Mouse (Mus musculus) heart, embryonic 11.5 days (tissue): ENCODE measurements around the gene 1600012H06Rik. TPM values are rescaled to one million over a fixed set of nuclear protein-coding genes. Genes with fewer than 3 reads are reported as not detected.
"Not testable (repeated sequence)": the region's sequence is repeated elsewhere in the genome, so short reads cannot be mapped to it uniquely, and the experiment has no call there.

Experiments
- ATAC-seq: fragments of 200-750 bp; cut with Nextera tagmentation; replicated peaks from 2 replicates; pipeline ENCODE4 v1.8.0; 2017; ENCODE audit warnings: moderate library complexity; ENCODE audit not compliant: insufficient number of reproducible peaks, low FRiP score, low TSS enrichment
- H3K27ac ChIP-seq: fragments of 300-500 bp; sonication (generic); 2 replicates; pipeline ENCODE4 v1.5.1; 2014; ENCODE audit warnings: mild to moderate bottlenecking, low read depth, low read length
- H3K27me3 ChIP-seq: fragments of 300-500 bp; sonication (generic); 2 replicates; pipeline ENCODE4 v1.6.1; 2014; ENCODE audit warnings: mild to moderate bottlenecking, low read length, mixed read lengths; ENCODE audit not compliant: control insufficient read depth, insufficient read depth
- H3K36me3 ChIP-seq: fragments of 300-500 bp; sonication (generic); 2 replicates; pipeline ENCODE4 v1.6.1; 2014; ENCODE audit warnings: mild to moderate bottlenecking, low read length, moderate library complexity, mixed read lengths; ENCODE audit not compliant: control insufficient read depth, insufficient read depth
- H3K4me1 ChIP-seq: fragments of 300-500 bp; sonication (generic); 2 replicates; pipeline ENCODE4 v1.6.1; 2014; ENCODE audit warnings: low read length; ENCODE audit not compliant: control insufficient read depth, insufficient read depth
- H3K4me2 ChIP-seq: fragments of 300-500 bp; sonication (generic); 2 replicates; pipeline ENCODE4 v1.6.1; 2014; ENCODE audit warnings: mild to moderate bottlenecking, moderate library complexity
- H3K4me3 ChIP-seq: fragments of 300-500 bp; sonication (generic); 2 replicates; pipeline ENCODE4 v1.5.1; 2014; ENCODE audit warnings: low read depth, low read length
- H3K9ac ChIP-seq: fragments of 300-500 bp; sonication (generic); 2 replicates; pipeline ENCODE4 v1.6.1; 2014; ENCODE audit warnings: mild to moderate bottlenecking, low read depth, low read length, moderate library complexity
- H3K9me3 ChIP-seq: fragments of 300-500 bp; sonication (generic); replicated peaks from 2 replicates; pipeline ENCODE4 v1.6.1; 2016; ENCODE audit warnings: low read length; ENCODE audit not compliant: control insufficient read depth
- WGBS: fragments of 180-500 bp; shearing (Covaris S2); extraction: QIAGEN DNeasy Blood & Tissue Kit; methylation state at CpG from one replicate; pipeline ENCODE4 v1.1.7; 2014; ENCODE audit not compliant: insufficient replicate concordance; 5-methylcytosine and 5-hydroxymethylcytosine counted together
- polyA plus RNA-seq: library from polyadenylated mRNA; unstranded; fragments of >200 nt; fragmentation: Nextera tagmentation; extraction: Ambion mirVana; gene quantifications from 2 replicates; pipeline ENCODE4 v1.2.1, GENCODE M21; 2014

Gene 1600012H06Rik
- polyA plus RNA-seq, 1 experiment from 2014 or later, result 33.2 TPM

GRCm38 (mm10) chr17:14978362-14979038, 35.5 kb downstream of the 1600012H06Rik start, which contains the start of the genes 9030025P20Rik and Gm3417:
Gene 9030025P20Rik (plus strand): TSS chr17:14978468.
Gene Gm3417 (minus strand): TSS chr17:14978790.
- H3K4me3 ChIP-seq, H3K9me3 ChIP-seq, H3K9ac ChIP-seq, H3K36me3 ChIP-seq, H3K4me1 ChIP-seq, H3K27ac ChIP-seq, H3K27me3 ChIP-seq, H3K4me2 ChIP-seq: not testable (repeated sequence)
- ATAC-seq, result peak; percentile 97
- WGBS, result no CpG with 5 or more reads among the region's 60 CpGs

GRCm38 (mm10) chr17:14990116-14990702, 47.2 kb downstream of the 1600012H06Rik start:
- H3K4me3 ChIP-seq, H3K27me3 ChIP-seq, H3K4me2 ChIP-seq, ATAC-seq, H3K4me1 ChIP-seq, H3K9me3 ChIP-seq, H3K27ac ChIP-seq, H3K9ac ChIP-seq, H3K36me3 ChIP-seq: not testable (repeated sequence)
- WGBS, result 80% methylated on average over 4 of the region's 5 CpGs

GRCm38 (mm10) chr17:14992522-14993138, 49.6 kb downstream of the 1600012H06Rik start:
- H3K9ac ChIP-seq, H3K36me3 ChIP-seq, H3K27ac ChIP-seq, H3K9me3 ChIP-seq, H3K4me1 ChIP-seq, H3K4me3 ChIP-seq, H3K27me3 ChIP-seq, H3K4me2 ChIP-seq: not testable (repeated sequence)
- WGBS, result no CpG with 5 or more reads among the region's 98 CpGs
- ATAC-seq, result peak; percentile 84

DNA sequence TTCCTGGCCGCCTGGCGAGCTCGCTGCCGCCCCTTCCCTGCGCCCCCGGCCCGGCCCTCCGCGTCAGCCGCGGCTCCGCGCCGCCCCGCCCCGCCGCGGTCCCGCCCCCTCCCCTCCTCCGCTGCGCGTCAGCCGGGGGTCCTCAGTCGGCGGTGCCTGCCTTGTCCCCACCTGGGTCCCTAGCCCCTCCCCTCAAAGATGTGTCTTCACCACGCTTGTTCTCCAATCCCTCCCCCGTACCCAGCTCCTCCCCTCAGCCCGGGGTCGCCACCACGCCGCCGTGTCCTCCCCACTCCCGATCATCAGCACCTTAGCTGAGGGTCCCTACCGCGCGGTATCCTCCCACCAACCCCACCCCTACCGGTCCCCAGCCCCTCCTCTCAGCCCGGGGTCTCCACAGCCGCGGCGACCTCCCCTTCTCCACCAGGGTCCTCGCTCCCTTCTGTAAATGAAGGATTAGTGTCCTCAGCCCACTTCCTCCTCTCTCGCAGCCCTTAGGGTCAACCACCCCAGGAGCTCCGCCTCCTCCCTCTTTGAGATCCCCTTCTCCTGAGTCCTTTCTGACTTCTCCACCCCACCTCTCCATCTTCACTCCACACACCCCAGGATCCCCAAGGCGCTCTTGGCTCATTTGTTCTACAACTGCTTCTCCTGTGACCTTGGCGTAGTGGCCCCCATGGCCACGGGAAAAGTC, 50.3 kb downstream of the 1600012H06Rik start:
- not testable (repeated sequence) for H3K27me3 ChIP-seq, H3K4me2 ChIP-seq, H3K9me3 ChIP-seq, H3K27ac ChIP-seq, H3K4me1 ChIP-seq, H3K4me3 ChIP-seq, H3K36me3 ChIP-seq, H3K9ac ChIP-seq
- no CpG with 5 or more reads among the region's 47 CpGs for WGBS
- peak; percentile 78 for ATAC-seq

- not testable (repeated sequence) for H3K9ac ChIP-seq, H3K27ac ChIP-seq, H3K9me3 ChIP-seq, H3K4me1 ChIP-seq, H3K4me2 ChIP-seq, H3K4me3 ChIP-seq, H3K36me3 ChIP-seq, H3K27me3 ChIP-seq, ATAC-seq
- WGBS, result no CpG with 5 or more reads among the region's 5 CpGs
These were observed 51.2 kb downstream of the 1600012H06Rik start for GRCm38 (mm10) chr17:14994140-14994539.

DNA sequence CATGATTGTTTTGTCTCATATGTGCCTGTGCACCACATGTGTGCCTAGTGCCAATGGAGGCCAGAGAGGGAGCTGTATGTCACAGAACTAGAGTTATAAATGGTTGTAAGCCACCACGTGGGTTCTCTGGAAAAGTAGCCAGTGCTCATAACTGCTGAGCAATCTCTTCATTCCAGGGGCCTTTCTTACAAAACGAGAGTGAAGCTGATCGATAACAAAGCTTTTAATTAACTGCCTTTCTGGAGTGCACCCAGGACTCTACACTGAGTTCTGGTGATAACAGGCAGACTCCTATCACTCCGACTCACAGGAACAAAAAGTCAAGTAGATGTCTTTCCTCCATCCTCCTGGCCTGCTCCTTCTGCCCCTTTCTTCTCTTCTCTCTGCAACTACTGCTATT, 57.1 kb downstream of the 1600012H06Rik start:
- not testable (repeated sequence) for H3K4me3 ChIP-seq, H3K27ac ChIP-seq, H3K36me3 ChIP-seq, H3K4me1 ChIP-seq, H3K4me2 ChIP-seq, H3K27me3 ChIP-seq, H3K9ac ChIP-seq, ATAC-seq, H3K9me3 ChIP-seq
- WGBS, result no CpG with 5 or more reads among the region's 4 CpGs

DNA sequence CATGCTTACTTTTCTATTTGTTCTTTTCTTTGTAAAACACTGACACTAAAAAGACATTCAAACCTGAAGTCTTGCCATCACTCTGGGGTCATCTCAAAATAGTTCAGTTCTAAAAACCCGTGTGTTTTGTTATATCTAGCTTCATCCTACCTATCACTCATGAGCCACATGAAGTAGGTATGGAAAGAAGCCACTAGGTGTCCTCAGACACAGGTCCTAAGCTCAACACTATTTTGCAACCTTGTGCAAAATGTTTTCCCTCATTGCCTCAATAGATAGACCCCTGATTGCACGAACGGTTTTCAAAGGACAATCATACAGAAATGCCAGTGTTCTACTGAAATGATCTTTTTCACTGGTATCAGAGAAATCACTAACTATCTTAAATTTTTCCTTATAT, 66.1 kb downstream of the 1600012H06Rik start:
- H3K9me3 ChIP-seq, H3K4me1 ChIP-seq, H3K9ac ChIP-seq, H3K27ac ChIP-seq, H3K4me3 ChIP-seq, H3K4me2 ChIP-seq, H3K27me3 ChIP-seq, H3K36me3 ChIP-seq: not testable (repeated sequence)
- WGBS, result no CpG with 5 or more reads among the region's 3 CpGs
- ATAC-seq, result 0 out of 2 replicates have a peak, but pooled peaks have one; percentile 34
